Mouse (Mus musculus) small intestine, adult 2 months (tissue): ENCODE measurements around the gene C8a.

Experiments used
- CTCF ChIP-seq: fragments of 200-500 bp; IDR thresholded peaks from 2 replicates; pipeline ENCODE4 v1.5.1; 2012; ENCODE audit warnings: low read depth, mild to moderate bottlenecking, control low read depth, inconsistent platforms, low read length, moderate library complexity, mixed read lengths; ENCODE audit not compliant: insufficient replicate concordance, insufficient read length; ENCODE audit errors: extremely low read depth
- POLR2A ChIP-seq: fragments of 200-500 bp; IDR thresholded peaks from 2 replicates; pipeline ENCODE4 v1.6.1; 2012; ENCODE audit warnings: low read depth, mild to moderate bottlenecking, control low read depth, inconsistent platforms, low read length, moderate library complexity

GRCm38 (mm10) chr4:104781441-104781840, 94.8 kb downstream of the C8a start:
- TF ChIP-seq POLR2A: no peak
- TF ChIP-seq CTCF: no peak
